Mouse (Mus musculus): Measurements from ENCODE around the gene Micu1. TPM values are rescaled to one million over a fixed set of nuclear protein-coding genes. Genes with fewer than 3 reads are reported as not detected.

Micu1 gene
- polyA plus RNA-seq, 1 experiment = 98.4 TPM

- DNase-seq (ENCODE audit: low spot score) = no peak
Observed at GRCm38 (mm10) chr10:59721555-59721954, 19.3 kb downstream of the Micu1 start.

DNA sequence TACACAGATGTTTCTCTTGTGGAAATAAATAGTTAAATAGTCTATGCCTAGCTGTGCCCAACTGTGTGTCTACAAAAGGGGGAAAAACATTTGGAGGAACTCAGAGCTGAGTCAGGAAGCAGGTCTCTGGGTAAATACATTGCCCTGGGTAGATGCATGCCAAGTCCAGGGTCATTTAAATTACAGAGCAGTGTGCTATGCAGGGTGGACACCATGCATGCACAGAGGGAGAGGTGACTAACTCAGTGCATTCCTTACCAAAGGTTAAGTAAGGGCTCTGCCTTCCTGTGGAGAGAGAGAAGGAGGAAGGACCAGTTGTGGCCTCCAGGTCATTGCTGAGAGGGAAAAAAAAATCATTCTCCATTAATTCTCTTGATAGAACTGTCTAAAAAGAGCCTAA, 22.4 kb downstream of the Micu1 start:
- no peak for DNase-seq (ENCODE audit: low spot score)

DNA sequence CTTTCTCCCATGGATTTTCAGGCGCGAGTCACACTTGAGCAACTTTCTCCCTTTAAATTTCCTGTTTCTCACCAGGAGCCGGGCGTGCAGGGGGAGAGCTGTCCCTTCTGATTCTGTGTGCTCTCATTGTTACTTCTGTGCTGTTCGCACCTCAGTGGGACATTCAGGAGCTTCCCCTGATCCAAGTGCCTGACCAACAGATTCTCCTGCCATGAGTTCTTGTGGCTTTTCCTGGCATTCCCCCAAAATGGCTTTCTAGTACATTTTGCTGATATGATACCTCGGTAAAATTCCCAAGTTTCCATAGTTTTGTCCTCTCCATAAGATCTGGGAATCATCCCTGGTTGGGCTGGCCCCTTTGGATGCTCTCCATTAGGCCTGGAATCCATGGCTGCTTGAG, 25.0 kb downstream of the Micu1 start:
- DNase-seq (ENCODE audit: low spot score) = no peak

- DNase-seq (ENCODE audit: low spot score) = no peak
Observed at GRCm38 (mm10) chr10:59729261-59729660, 27.0 kb downstream of the Micu1 start.

GRCm38 (mm10) chr10:59729842-59730241, 27.6 kb downstream of the Micu1 start:
- no peak for DNase-seq (ENCODE audit: low spot score)

DNA sequence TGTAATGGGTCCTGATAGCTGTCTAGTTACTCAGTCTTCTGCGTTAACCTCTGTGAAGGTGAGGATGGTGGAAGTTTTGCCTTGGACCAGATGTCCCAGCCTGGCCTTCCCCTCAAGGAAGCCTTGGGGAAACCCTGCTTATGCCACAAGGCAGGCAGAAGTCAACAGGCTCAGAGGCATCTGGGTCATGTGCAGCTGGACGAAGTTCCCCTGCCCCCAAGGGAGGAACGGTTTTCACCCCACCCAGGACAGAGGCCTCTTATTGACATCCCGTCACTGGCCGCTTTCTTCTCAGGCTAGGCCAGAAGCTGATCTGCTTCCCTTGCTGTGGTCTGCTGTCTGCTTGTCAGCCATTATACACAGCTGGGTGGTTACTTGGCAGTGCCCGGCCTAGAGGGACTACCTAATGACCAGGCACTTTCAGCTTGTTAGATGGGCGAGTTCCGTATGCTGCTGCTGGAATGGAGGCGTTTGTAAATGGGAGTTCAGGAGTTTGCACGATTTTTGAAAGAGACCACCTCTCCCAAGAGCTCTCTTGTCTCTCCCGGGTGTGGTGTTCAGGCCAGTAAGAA, 33.8 kb downstream of the Micu1 start:
- DNase-seq (ENCODE audit: low spot score) = no peak

GRCm38 (mm10) chr10:59741448-59741847, 39.2 kb downstream of the Micu1 start:
- no peak for DNase-seq (ENCODE audit: low spot score)

- no peak for DNase-seq (ENCODE audit: low spot score)
Observed at GRCm38 (mm10) chr10:59743397-59743796, 41.1 kb downstream of the Micu1 start.

DNA sequence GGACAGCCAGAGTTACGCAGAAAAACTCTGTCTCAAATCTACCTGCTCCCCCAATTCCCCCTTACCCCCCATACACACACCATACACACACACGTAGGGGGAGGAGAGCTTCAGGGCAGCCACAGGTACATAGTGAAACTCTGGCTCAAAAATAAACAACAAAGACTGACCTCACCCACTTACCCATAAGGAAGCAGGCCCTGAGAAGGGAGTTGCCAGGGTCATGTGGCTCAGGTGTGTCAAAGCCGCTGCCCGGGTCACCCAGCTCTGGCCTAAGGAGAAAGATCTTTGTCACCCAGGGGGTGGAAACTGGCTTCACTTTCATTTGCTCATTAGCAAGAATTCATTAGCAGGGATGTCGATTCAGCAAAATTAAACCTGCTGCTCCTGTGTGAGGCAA, 41.7 kb downstream of the Micu1 start:
- no peak for DNase-seq (ENCODE audit: low spot score)

GRCm38 (mm10) chr10:59747334-59747733, 45.1 kb downstream of the Micu1 start:
- DNase-seq (ENCODE audit: low spot score) = no peak

GRCm38 (mm10) chr10:59748699-59749200, 46.5 kb downstream of the Micu1 start:
- no peak for DNase-seq (ENCODE audit: low spot score)

DNA sequence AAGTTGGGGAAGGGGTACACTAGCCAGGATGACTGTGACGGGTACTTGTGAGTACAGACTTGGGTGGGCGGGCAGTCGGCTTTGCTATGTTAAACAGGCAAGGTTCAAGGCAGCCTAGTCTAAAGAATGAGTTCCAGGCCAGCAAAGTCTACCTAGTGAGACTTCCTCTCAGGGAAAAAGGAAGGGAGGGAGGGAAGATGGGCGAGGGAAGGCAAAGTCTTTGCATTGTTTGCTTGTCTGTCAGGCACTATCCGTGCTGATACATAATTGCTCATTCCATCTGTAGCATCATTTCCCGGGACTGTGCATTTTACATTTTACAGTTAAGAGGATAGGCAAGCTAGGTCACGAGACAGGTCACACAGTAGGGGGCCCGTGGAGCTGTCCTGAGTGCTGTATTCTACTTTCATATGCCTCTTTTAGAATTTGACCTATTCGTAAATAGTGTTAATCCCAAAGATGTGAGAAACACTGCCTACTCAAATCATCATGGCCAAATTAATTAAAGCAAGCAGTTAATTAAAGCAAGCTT, 51.3 kb downstream of the Micu1 start:
- DNase-seq (ENCODE audit: low spot score) = no peak

- DNase-seq (ENCODE audit: low spot score) = no peak
Observed at GRCm38 (mm10) chr10:59754104-59754503, 51.8 kb downstream of the Micu1 start.

DNA sequence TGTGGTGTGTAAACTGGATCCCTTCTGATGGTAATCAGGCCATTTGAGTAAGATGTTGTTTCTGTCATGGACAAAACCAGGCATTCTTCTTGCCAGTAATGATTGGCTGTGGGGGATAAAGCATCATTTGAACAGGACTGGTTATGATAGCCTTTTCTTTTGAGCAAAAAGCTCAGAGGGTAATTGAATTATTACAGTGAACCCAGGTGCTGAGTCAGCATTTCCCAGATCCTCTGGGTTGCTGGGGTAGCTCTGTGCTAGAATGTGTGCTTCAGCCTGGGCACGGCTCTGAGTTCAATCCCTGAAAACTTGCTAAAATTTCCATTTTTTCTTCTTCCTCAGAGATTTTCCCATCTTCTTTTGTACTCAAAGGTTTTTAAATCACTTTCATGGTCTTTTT, 52.6 kb downstream of the Micu1 start:
- no peak for DNase-seq (ENCODE audit: low spot score)

GRCm38 (mm10) chr10:59755681-59756080, 53.4 kb downstream of the Micu1 start:
- no peak for DNase-seq (ENCODE audit: low spot score)

- no peak for DNase-seq (ENCODE audit: low spot score)
Observed at GRCm38 (mm10) chr10:59756090-59756489, 53.8 kb downstream of the Micu1 start.

DNA sequence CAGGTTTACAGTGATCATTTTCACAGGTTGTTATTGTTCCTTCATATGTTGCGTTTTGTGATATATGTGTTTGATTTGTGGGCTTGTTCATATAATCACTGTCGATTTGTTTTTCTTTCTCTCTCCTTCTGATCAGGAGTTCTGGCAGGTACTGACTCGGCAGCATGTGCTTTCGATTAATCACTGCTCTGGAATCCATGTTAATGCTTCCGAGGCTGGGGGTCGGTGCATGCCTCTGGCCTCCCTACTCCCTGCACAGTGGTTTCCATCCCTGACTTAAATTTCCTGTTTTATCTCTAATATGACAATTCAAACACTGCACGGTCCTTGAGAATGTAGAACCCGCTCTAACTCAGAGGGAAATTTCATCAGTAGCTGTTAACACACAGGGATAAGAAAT, 54.3 kb downstream of the Micu1 start:
- DNase-seq (ENCODE audit: low spot score) = no peak

- no peak for DNase-seq (ENCODE audit: low spot score)
Observed at GRCm38 (mm10) chr10:59764781-59765180, 62.5 kb downstream of the Micu1 start.

- DNase-seq (ENCODE audit: low spot score) = no peak
Observed at GRCm38 (mm10) chr10:59768369-59769079, 66.2 kb downstream of the Micu1 start.

DNA sequence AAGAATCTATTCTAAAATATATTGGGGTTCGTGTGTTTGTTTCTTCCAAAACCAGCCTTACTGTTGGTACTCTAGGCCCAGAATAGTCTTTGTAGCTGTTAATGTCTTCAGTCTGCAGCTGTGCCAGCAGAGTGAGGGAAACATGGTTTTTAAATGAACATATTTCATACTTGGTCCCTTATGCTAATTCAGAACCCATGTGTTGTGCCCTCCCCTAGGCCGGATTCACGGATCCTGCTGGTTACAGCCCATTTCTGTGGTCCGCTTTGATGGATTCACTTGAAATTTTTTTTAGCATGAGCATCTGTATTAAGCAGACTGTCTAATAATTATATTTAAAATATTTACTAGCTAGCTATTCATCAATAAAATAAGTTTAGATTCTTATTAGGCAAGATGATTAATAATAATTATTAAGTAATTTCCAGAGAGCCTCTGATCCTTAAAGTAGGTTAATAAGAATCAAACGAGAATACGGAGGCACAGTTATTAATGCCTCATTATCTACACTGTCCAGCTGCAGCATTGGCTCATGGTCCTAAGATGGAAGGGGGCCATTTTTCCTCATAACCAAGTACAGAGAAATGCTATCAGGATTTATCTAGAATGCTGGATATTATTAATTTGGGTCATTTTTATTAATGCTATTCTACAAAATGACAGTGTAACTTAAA, 69.2 kb downstream of the Micu1 start:
- no peak for DNase-seq (ENCODE audit: low spot score)

GRCm38 (mm10) chr10:59772049-59772397, 69.7 kb downstream of the Micu1 start:
- DNase-seq (ENCODE audit: low spot score) = no peak

DNA sequence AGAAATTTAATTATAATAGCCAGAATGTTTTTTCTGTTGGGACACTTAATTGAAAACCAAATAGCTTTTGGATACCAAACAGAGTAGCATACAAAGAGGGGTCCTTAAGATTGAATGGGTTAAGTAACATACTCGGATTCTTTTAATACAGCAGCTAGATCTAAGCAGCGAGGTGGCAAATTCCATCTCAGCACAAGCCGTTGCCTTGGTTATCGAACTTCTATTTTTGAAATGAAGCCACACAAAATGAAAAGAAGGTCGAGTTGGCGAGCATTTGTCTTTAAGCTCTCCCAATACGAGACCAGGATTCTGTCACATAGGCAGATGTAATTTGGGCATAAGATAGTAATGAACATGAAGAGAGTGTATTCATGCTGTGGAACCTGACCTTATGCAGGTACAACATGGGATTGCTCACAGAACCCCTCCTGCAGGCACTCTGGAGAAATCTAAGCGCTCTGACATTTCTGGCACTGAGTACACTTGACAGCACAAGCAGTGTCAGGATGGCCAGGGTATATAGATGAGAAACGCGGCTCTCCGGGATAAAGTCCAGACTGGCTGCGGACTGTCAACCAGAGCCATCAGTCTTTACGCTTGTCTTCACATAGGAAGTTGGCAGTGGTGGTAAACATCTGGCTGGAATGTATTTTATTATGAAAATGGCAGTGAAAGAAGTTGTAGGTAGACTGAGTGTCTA, 71.3 kb downstream of the Micu1 start:
- DNase-seq (ENCODE audit: low spot score) = no peak

All from urinary bladder, adult 2 months (tissue).